Mouse (Mus musculus) testis, adult 2 months (tissue): ENCODE results near the gene Serpina7.

ENCODE experiments used
- CTCF ChIP-seq: fragments of 200-500 bp; IDR thresholded peaks from 2 replicates; pipeline ENCODE4 v1.5.1; 2012; ENCODE audit warnings: low read depth, mild to moderate bottlenecking, inconsistent platforms, low read length, moderate library complexity; ENCODE audit not compliant: control insufficient read depth, insufficient read depth, insufficient replicate concordance
- POLR2A ChIP-seq: fragments of 200-500 bp; IDR thresholded peaks from 2 replicates; pipeline ENCODE4 v1.6.1; 2012; ENCODE audit warnings: low read depth, mild to moderate bottlenecking, inconsistent platforms, low read length, moderate library complexity; ENCODE audit not compliant: control insufficient read depth

GRCm38 (mm10) chrX:139053149-139053548 is 31.9 kb downstream of the Serpina7 start:
- TF ChIP-seq POLR2A, result no peak
- TF ChIP-seq CTCF, result no peak
